Mouse (Mus musculus): ENCODE data around the gene Fndc4.

- TF ChIP-seq CTCF (IDR thresholded peaks at IDR 0.05; ENCODE audit: extremely low read depth, insufficient read depth, insufficient read length, insufficient replicate concordance) (no peak), POLR2A (IDR thresholded peaks at IDR 0.05; ENCODE audit: low read depth, low read length) (no peak)
These were observed 29.8 kb downstream of the Fndc4 start for GRCm38 (mm10) chr5:31266101-31266500.

All from spleen, adult 2 months (tissue).